Mouse (Mus musculus) gastrocnemius, postnatal 14 days (tissue): ENCODE measurements around the gene Gimap7. TPM values are rescaled to one million over a fixed set of nuclear protein-coding genes. Genes with fewer than 3 reads are reported as not detected.

ENCODE experiments used
- total RNA-seq, 2 experiments: library from RNA; stranded (reverse); gene quantifications; 2 replicates each; pipeline ENCODE4 v1.2.3; 2021

Gene Gimap7
- total RNA-seq, 2 experiments from 2014 or later: not detected

Other genes with a start within 250 kb of the Gimap7 start
- 10 to 100 TPM; 48.6 to 48.9 TPM for gene Atp6v0e2, start 181.0 kb upstream of the Gimap7 start, total RNA-seq
- 10 to 100 TPM; 13.2 to 15.4 TPM for gene Lrrc61, start 163.8 kb upstream of the Gimap7 start, total RNA-seq
- 10 to 100 TPM; 22.2 to 35.7 TPM for gene Rarres2, start 145.8 kb upstream of the Gimap7 start, total RNA-seq
- gene Gm45021, start 129.0 kb upstream of the Gimap7 start, total RNA-seq: not detected
- gene Repin1, start 124.7 kb upstream of the Gimap7 start, total RNA-seq: 10 to 100 TPM; 18.5 to 19.0 TPM
- gene Gm44965, start 124.7 kb upstream of the Gimap7 start, total RNA-seq: 1 to 10 TPM in 1 of 2 experiments, not detected in 1; 2.0 TPM
- 1 to 10 TPM; 5.2 to 5.5 TPM for gene Zfp775, start 116.6 kb upstream of the Gimap7 start, total RNA-seq
- gene AI854703, start 91.9 kb upstream of the Gimap7 start, total RNA-seq: under 1 TPM; 0.40 to 0.45 TPM
- 1 to 10 TPM; 4.3 to 5.3 TPM for gene Gimap8, start 71.4 kb upstream of the Gimap7 start, total RNA-seq
- 1 to 10 TPM; 1.6 to 2.2 TPM for gene Gimap9, start 42.5 kb upstream of the Gimap7 start, total RNA-seq
- gene Gimap4, start 34.1 kb upstream of the Gimap7 start, total RNA-seq: 10 to 100 TPM; 10.7 to 12.5 TPM
- gene Gimap6, start 10.4 kb upstream of the Gimap7 start, total RNA-seq: 10 to 100 TPM; 21.8 to 22.0 TPM
- 1 to 10 TPM; 1.8 to 4.3 TPM for gene Gm28053, start within 50 bp of the Gimap7 start, total RNA-seq
- gene Gimap1, start 20.4 kb downstream of the Gimap7 start, total RNA-seq: 1 to 10 TPM; 5.7 to 6.4 TPM
- gene Gimap5, start 27.6 kb downstream of the Gimap7 start, total RNA-seq: 1 to 10 TPM; 3.6 to 4.5 TPM
- under 1 TPM in 1 of 2 experiments, not detected in 1; 0.22 TPM for gene Gimap3, start 52.2 kb downstream of the Gimap7 start, total RNA-seq
- gene Tmem176a, start 122.3 kb downstream of the Gimap7 start, total RNA-seq: 1 to 10 TPM; 8.1 to 9.1 TPM
- 10 to 100 TPM; 19.5 to 26.1 TPM for gene Tmem176b, start 122.9 kb downstream of the Gimap7 start, total RNA-seq
- not detected for gene Aoc1, start 154.3 kb downstream of the Gimap7 start, total RNA-seq
- gene 1600015I10Rik, start 211.3 kb downstream of the Gimap7 start, total RNA-seq: not detected